Mouse (Mus musculus): ENCODE results near the gene Zfp280c. TPM values are rescaled to one million over a fixed set of nuclear protein-coding genes. Genes with fewer than 3 reads are reported as not detected.

The Zfp280c gene
- polyA plus RNA-seq, 1 experiment from 2014 or later = 6.0 TPM

- H3K4me3 ChIP-seq (ENCODE audit: low read length) = peak overlapping the region; percentile 51
- no peaks in the 10 kb centered on the region for H3K4me1 ChIP-seq (ENCODE audit: control insufficient read depth, insufficient read depth, low read length)
- no peaks in the 10 kb centered on the region; the same call in 1 of the 2 replicates for H3K9me3 ChIP-seq (ENCODE audit: control insufficient read depth, low read length)
- no peak overlapping the region for H3K9ac ChIP-seq (ENCODE audit: low read depth, low read length)
- no peaks in the 10 kb centered on the region for H3K36me3 ChIP-seq (ENCODE audit: control insufficient read depth, insufficient read depth, low read length)
- peak; percentile 34 for ATAC-seq
- H3K27me3 ChIP-seq (replicated peaks; ENCODE audit: control insufficient read depth, insufficient read depth, low read length) = no peaks in the 10 kb centered on the region
- H3K27ac ChIP-seq (ENCODE audit: low read length) = no peak overlapping the region
- WGBS = 23% methylated on average over 15 of the region's 15 CpGs
- H3K4me2 ChIP-seq (ENCODE audit: low read depth, low read length) = peak overlapping the region; percentile 80
Measured at GRCm38 (mm10) chrX:48518211-48518807, 76.0 kb downstream of the Zfp280c start.

GRCm38 (mm10) chrX:48513824-48514223 lies 80.5 kb downstream of the Zfp280c start:
- H3K36me3 ChIP-seq (ENCODE audit: control insufficient read depth, insufficient read depth, low read length) = no peaks in the 10 kb centered on the region
- H3K27me3 ChIP-seq (replicated peaks; ENCODE audit: control insufficient read depth, insufficient read depth, low read length) = no peaks in the 10 kb centered on the region
- H3K4me2 ChIP-seq (ENCODE audit: low read depth, low read length) = peak overlapping the region; percentile 48
- 0 out of 2 replicates have a peak, but pooled peaks cover 2% of the 10 kb centered on the region for H3K4me1 ChIP-seq (ENCODE audit: control insufficient read depth, insufficient read depth, low read length)
- ATAC-seq = no peak
- peak overlapping the region; percentile 23; the same call in 1 of the 2 replicates for H3K27ac ChIP-seq (ENCODE audit: low read length)
- WGBS = 15% methylated on average over 13 of the region's 13 CpGs
- H3K9ac ChIP-seq (ENCODE audit: low read depth, low read length) = peak overlapping the region; percentile 45; the same call in 1 of the 2 replicates
- H3K9me3 ChIP-seq (ENCODE audit: control insufficient read depth, low read length) = no peaks in the 10 kb centered on the region; the same call in 1 of the 2 replicates
- peak overlapping the region; percentile 63 for H3K4me3 ChIP-seq (ENCODE audit: low read length)

GRCm38 (mm10) chrX:48513166-48513807 lies 81.0 kb downstream of the Zfp280c start, which contains the start of gene Aifm1:
Aifm1 (minus strand) TSS chrX:48513563.
- peak within 1 kb of the TSS; percentile 70 for H3K9ac ChIP-seq (ENCODE audit: low read depth, low read length)

GRCm38 (mm10) chrX:48493763-48494162 lies 100.5 kb downstream of the Zfp280c start:
- no peak overlapping the region for H3K27ac ChIP-seq (ENCODE audit: low read length)
- no peak overlapping the region for H3K4me3 ChIP-seq (ENCODE audit: low read length)
- H3K27me3 ChIP-seq (replicated peaks; ENCODE audit: control insufficient read depth, insufficient read depth, low read length) = no peaks in the 10 kb centered on the region
- H3K4me1 ChIP-seq (ENCODE audit: control insufficient read depth, insufficient read depth, low read length) = no peaks in the 10 kb centered on the region
- ATAC-seq = no peak
- no peaks in the 10 kb centered on the region for H3K9me3 ChIP-seq (ENCODE audit: control insufficient read depth, low read length)
- no peak overlapping the region for H3K4me2 ChIP-seq (ENCODE audit: low read depth, low read length)
- WGBS = 90% methylated on average over 8 of the region's 8 CpGs
- H3K36me3 ChIP-seq (ENCODE audit: control insufficient read depth, insufficient read depth, low read length) = 0 out of 2 replicates have a peak, but pooled peaks cover 3% of the 10 kb centered on the region
- H3K9ac ChIP-seq (ENCODE audit: low read depth, low read length) = no peak overlapping the region

More at GRCm38 (mm10) chrX:48513166-48513807, 81.0 kb downstream of the Zfp280c start, which contains the start of gene Aifm1:
- Histone ChIP-seq H3K27ac (ENCODE audit: low read length) (peak within 1 kb of the TSS; percentile 23; the same call in 1 of the 2 replicates), H3K27me3 (replicated peaks; ENCODE audit: control insufficient read depth, insufficient read depth, low read length) (no peaks in the 10 kb centered on the region), H3K9me3 (ENCODE audit: control insufficient read depth, low read length) (no peaks in the 10 kb centered on the region; the same call in 1 of the 2 replicates), H3K36me3 (ENCODE audit: control insufficient read depth, insufficient read depth, low read length) (no peaks in the 10 kb centered on the region), H3K4me1 (ENCODE audit: control insufficient read depth, insufficient read depth, low read length) (0 out of 2 replicates have a peak, but pooled peaks cover 2% of the 10 kb centered on the region), H3K4me3 (ENCODE audit: low read length) (peak within 1 kb of the TSS; percentile 63), H3K4me2 (ENCODE audit: low read depth, low read length) (peak within 1 kb of the TSS; percentile 48)
- peak; percentile 100 for ATAC-seq
- 16% methylated on average over 44 of the region's 45 CpGs for WGBS

Small RNA genes lying within 50 kb of the gene (microRNA-seq; reads per million reads assigned to microRNA genes)
- gene Gm27828 = not detected

Other genes with a start within 250 kb of the Zfp280c start
- 11.8 and 15.5 TPM in 2 replicates for gene Elf4, start 131.4 kb downstream of the Zfp280c start, polyA plus RNA-seq (2015; fragmentation: Nextera tagmentation; extraction: Ambion mirVana)
- gene Aifm1, start 80.9 kb downstream of the Zfp280c start, polyA plus RNA-seq (2015; fragmentation: Nextera tagmentation; extraction: Ambion mirVana) = 114 and 115 TPM in 2 replicates
- gene Rab33a, start 75.2 kb downstream of the Zfp280c start, polyA plus RNA-seq (2015; fragmentation: Nextera tagmentation; extraction: Ambion mirVana) = 3.9 and 4.8 TPM in 2 replicates
- 11.5 and 11.8 TPM in 2 replicates for gene Slc25a14, start 28.9 kb upstream of the Zfp280c start, polyA plus RNA-seq (2015; fragmentation: Nextera tagmentation; extraction: Ambion mirVana)
- gene Gpr119, start 80.0 kb upstream of the Zfp280c start, polyA plus RNA-seq (2015; fragmentation: Nextera tagmentation; extraction: Ambion mirVana) = 0.27 and 0.45 TPM in 2 replicates
- 13.1 and 14.0 TPM in 2 replicates for gene Rbmx2, start 100.5 kb upstream of the Zfp280c start, polyA plus RNA-seq (2015; fragmentation: Nextera tagmentation; extraction: Ambion mirVana)